Mouse (Mus musculus): ENCODE measurements around the gene Setd5.

Gene Setd5

GRCm38 (mm10) chr6:113178286-113179194 is 101.4 kb downstream of the Setd5 start:
- in situ Hi-C loops (cut with MboI; ENCODE audit: low sequenced_read_pairs), result no loop called here

GRCm38 (mm10) chr6:113179195-113179733 is 102.1 kb downstream of the Setd5 start:
- in situ Hi-C loops (cut with MboI; ENCODE audit: low sequenced_read_pairs), result no loop called here

DNA sequence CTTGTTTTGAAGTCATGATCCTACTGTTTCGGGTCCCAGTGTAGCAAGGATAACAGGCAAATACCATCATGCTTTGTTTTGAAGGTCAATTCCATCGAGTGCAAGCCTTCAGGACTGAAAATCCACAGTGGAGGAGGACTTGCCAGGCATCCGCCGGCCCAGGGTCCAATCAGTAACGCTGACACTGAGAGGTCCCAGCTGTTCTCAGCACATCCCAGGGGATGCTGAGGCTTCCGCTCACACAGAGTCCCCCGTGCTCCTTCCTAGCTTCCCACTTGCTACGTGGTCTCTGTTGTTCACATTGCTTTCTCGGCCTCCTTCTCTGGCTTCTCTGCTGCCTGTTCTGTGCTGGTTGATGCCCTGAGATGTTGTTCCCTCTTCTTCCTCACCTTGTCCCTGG is 107.0 kb downstream of the Setd5 start:
- in situ Hi-C loops (cut with MboI; ENCODE audit: low sequenced_read_pairs), result no loop called here

DNA sequence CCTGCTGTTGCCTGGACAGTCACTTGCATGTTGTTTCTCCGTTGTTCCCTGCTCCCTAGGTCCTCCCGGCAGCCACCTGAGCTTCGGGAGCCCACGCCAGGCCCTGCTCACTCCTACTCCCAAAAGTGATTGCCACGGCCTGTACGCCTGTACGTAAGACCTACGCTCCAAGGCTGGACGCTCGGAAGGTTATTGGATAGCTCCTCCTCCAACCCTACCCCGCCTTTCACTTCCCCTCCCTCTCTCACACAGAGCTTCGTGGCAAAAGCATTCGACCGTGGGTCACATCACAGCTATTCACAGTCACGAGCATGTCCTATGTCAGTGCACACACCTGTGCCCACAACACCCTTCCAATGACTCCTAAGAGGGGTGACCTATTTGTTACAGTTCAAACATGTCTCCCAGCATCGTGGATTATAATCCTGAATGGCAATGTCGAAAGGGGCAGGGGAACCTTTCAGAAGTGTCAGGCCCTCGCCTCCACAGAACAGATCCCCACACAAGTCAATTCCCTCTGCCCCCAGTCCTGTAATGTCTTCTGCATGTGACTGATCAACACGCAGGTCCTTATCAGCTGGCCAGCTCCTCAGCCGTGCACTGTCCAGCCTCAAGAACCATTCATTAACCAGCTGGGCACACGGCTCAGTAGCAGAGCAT is 107.8 kb downstream of the Setd5 start:
- in situ Hi-C loops (cut with MboI; ENCODE audit: low sequenced_read_pairs), result no loop called here

DNA sequence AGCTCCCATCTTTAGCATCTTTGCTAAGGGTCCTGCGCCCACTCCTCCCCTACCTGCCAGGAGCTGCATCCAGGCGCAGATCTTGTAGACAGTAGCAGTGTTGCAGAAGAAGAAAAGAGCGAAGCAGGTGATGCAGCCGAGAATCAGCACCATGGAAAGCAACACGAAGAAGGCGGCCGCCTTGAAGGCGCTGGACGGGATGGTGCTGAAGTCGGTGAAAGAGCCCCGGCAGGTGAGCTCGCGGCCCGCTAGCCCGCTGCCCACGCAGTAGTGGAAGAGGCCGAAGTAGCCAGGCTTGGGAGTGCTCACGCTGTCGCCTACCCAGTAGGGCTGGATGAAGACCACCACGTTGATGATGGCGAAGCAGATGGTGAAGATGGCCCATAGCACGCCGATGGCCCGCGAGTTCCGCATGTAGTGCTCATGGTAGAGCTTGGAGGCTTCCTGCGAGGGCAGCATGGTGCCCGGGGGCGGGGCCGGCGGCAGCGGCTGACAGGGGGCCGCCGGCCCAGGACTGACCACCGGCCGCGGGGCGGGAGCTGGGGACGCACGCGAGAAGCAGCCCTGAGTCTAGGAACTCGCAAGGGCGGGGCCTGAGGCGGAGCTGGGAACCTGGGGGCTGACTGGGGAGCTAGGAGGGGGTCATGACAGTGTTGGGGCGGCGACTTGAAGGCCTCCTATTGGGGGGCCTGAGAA is 116.7 kb downstream of the Setd5 start:
- in situ Hi-C loops (cut with MboI; ENCODE audit: low sequenced_read_pairs), result no loop called here

GRCm38 (mm10) chr6:113194517-113194840 is 117.3 kb downstream of the Setd5 start:
- in situ Hi-C loops (cut with MboI; ENCODE audit: low sequenced_read_pairs), result no loop called here

GRCm38 (mm10) chr6:113194841-113195595 is 117.9 kb downstream of the Setd5 start, which contains the start of gene Lhfpl4:
TSS of gene Lhfpl4 (minus strand) at chr6:113195384.
- in situ Hi-C loops (cut with MboI; ENCODE audit: low sequenced_read_pairs), result no loop called here

GRCm38 (mm10) chr6:113195596-113195992 is 118.4 kb downstream of the Setd5 start:
- in situ Hi-C loops (cut with MboI; ENCODE audit: low sequenced_read_pairs), result no loop called here
